Mouse (Mus musculus) heart, embryonic 11.5 days (tissue): ENCODE measurements around the gene Atp5f1. TPM values are rescaled to one million over a fixed set of nuclear protein-coding genes. Genes with fewer than 3 reads are reported as not detected.
A peak's percentile ranks its signal among the peaks of the same experiment; 100 is the strongest.

ENCODE experiments used
- ATAC-seq: fragments of 200-750 bp; cut with Nextera tagmentation; replicated peaks from 2 replicates; pipeline ENCODE4 v1.8.0; 2017; ENCODE audit warnings: moderate library complexity; ENCODE audit not compliant: insufficient number of reproducible peaks, low FRiP score, low TSS enrichment
- H3K27ac ChIP-seq: fragments of 300-500 bp; sonication (generic); 2 replicates; pipeline ENCODE4 v1.5.1; 2014; ENCODE audit warnings: mild to moderate bottlenecking, low read depth, low read length
- H3K27me3 ChIP-seq: fragments of 300-500 bp; sonication (generic); 2 replicates; pipeline ENCODE4 v1.6.1; 2014; ENCODE audit warnings: mild to moderate bottlenecking, low read length, mixed read lengths; ENCODE audit not compliant: control insufficient read depth, insufficient read depth
- H3K36me3 ChIP-seq: fragments of 300-500 bp; sonication (generic); 2 replicates; pipeline ENCODE4 v1.6.1; 2014; ENCODE audit warnings: mild to moderate bottlenecking, low read length, moderate library complexity, mixed read lengths; ENCODE audit not compliant: control insufficient read depth, insufficient read depth
- H3K4me1 ChIP-seq: fragments of 300-500 bp; sonication (generic); 2 replicates; pipeline ENCODE4 v1.6.1; 2014; ENCODE audit warnings: low read length; ENCODE audit not compliant: control insufficient read depth, insufficient read depth
- H3K4me2 ChIP-seq: fragments of 300-500 bp; sonication (generic); 2 replicates; pipeline ENCODE4 v1.6.1; 2014; ENCODE audit warnings: mild to moderate bottlenecking, moderate library complexity
- H3K4me3 ChIP-seq: fragments of 300-500 bp; sonication (generic); 2 replicates; pipeline ENCODE4 v1.5.1; 2014; ENCODE audit warnings: low read depth, low read length
- H3K9ac ChIP-seq: fragments of 300-500 bp; sonication (generic); 2 replicates; pipeline ENCODE4 v1.6.1; 2014; ENCODE audit warnings: mild to moderate bottlenecking, low read depth, low read length, moderate library complexity
- H3K9me3 ChIP-seq: fragments of 300-500 bp; sonication (generic); replicated peaks from 2 replicates; pipeline ENCODE4 v1.6.1; 2016; ENCODE audit warnings: low read length; ENCODE audit not compliant: control insufficient read depth
- WGBS: fragments of 180-500 bp; shearing (Covaris S2); extraction: QIAGEN DNeasy Blood & Tissue Kit; methylation state at CpG from one replicate; pipeline ENCODE4 v1.1.7; 2014; ENCODE audit not compliant: insufficient replicate concordance; 5-methylcytosine and 5-hydroxymethylcytosine counted together
- polyA plus RNA-seq: library from polyadenylated mRNA; unstranded; fragments of >200 nt; fragmentation: Nextera tagmentation; extraction: Ambion mirVana; gene quantifications from 2 replicates; pipeline ENCODE4 v1.2.1, GENCODE M21; 2014

Gene Atp5f1
- polyA plus RNA-seq, 1 experiment from 2014 or later: 765 TPM

- Histone ChIP-seq H3K27me3 (peaks cover 15% of the 10 kb centered on the region; the same call in 1 of the 2 replicates), H3K27ac (no peak overlapping the region), H3K4me2 (no peak overlapping the region), H3K4me1 (no peaks in the 10 kb centered on the region), H3K9ac (no peak overlapping the region), H3K4me3 (no peak overlapping the region), H3K9me3 (no peaks in the 10 kb centered on the region), H3K36me3 (no peaks in the 10 kb centered on the region)
- no peak for ATAC-seq
- WGBS: 87% methylated on average over 3 of the region's 3 CpGs
These were observed 59.2 kb downstream of the Atp5f1 start for GRCm38 (mm10) chr3:105900716-105901115.

- no peaks in the 10 kb centered on the region for H3K36me3 ChIP-seq
- WGBS: 72% methylated on average over 6 of the region's 6 CpGs
- H3K27me3 ChIP-seq: peaks cover 15% of the 10 kb centered on the region; the same call in 1 of the 2 replicates
- H3K4me3 ChIP-seq: no peak overlapping the region
- H3K9me3 ChIP-seq: no peaks in the 10 kb centered on the region
- H3K27ac ChIP-seq: no peak overlapping the region
- no peak for ATAC-seq
- H3K4me2 ChIP-seq: no peak overlapping the region
- no peaks in the 10 kb centered on the region for H3K4me1 ChIP-seq
- H3K9ac ChIP-seq: no peak overlapping the region
These were observed 59.6 kb downstream of the Atp5f1 start for GRCm38 (mm10) chr3:105900266-105900665.

- no peak overlapping the region for H3K9ac ChIP-seq
These were observed 60.3 kb downstream of the Atp5f1 start for GRCm38 (mm10) chr3:105899394-105900147.

GRCm38 (mm10) chr3:105898861-105899260, 61.0 kb downstream of the Atp5f1 start:
- H3K36me3 ChIP-seq: no peaks in the 10 kb centered on the region
- H3K9me3 ChIP-seq: no peaks in the 10 kb centered on the region
- no peak overlapping the region for H3K27ac ChIP-seq
- peaks cover 15% of the 10 kb centered on the region; the same call in 1 of the 2 replicates for H3K27me3 ChIP-seq
- peak; percentile 23; the same call in 1 of the 2 replicates for ATAC-seq
- H3K4me2 ChIP-seq: no peak overlapping the region
- peaks cover 13% of the 10 kb centered on the region for H3K4me1 ChIP-seq
- no peak overlapping the region for H3K9ac ChIP-seq
- 43% methylated on average over 11 of the region's 11 CpGs for WGBS
- no peak overlapping the region for H3K4me3 ChIP-seq

More at GRCm38 (mm10) chr3:105899394-105900147, 60.3 kb downstream of the Atp5f1 start:
- WGBS: 37% methylated on average over 8 of the region's 8 CpGs
- H3K4me3 ChIP-seq: no peak overlapping the region
- H3K4me1 ChIP-seq: peaks cover 6% of the 10 kb centered on the region
- H3K27me3 ChIP-seq: peaks cover 15% of the 10 kb centered on the region; the same call in 1 of the 2 replicates
- H3K9me3 ChIP-seq: no peaks in the 10 kb centered on the region
- H3K4me2 ChIP-seq: no peak overlapping the region
- peak; percentile 40; the same call in 1 of the 2 replicates for ATAC-seq
- H3K27ac ChIP-seq: no peak overlapping the region
- H3K36me3 ChIP-seq: no peaks in the 10 kb centered on the region

GRCm38 (mm10) chr3:105898325-105898724, 61.6 kb downstream of the Atp5f1 start:
- ATAC-seq: no peak
- Histone ChIP-seq H3K9me3 (no peaks in the 10 kb centered on the region), H3K36me3 (no peaks in the 10 kb centered on the region), H3K4me1 (peaks cover 15% of the 10 kb centered on the region), H3K9ac (no peak overlapping the region), H3K27me3 (peaks cover 15% of the 10 kb centered on the region; the same call in 1 of the 2 replicates), H3K4me2 (no peak overlapping the region), H3K4me3 (no peak overlapping the region), H3K27ac (no peak overlapping the region)
- 82% methylated on average over 2 of the region's 2 CpGs for WGBS

- H3K9me3 ChIP-seq: no peaks in the 10 kb centered on the region
- no peak overlapping the region for H3K27ac ChIP-seq
- H3K4me3 ChIP-seq: no peak overlapping the region
- ATAC-seq: no peak
- 76% methylated on average over 3 of the region's 3 CpGs for WGBS
- H3K27me3 ChIP-seq: peaks cover 8% of the 10 kb centered on the region; the same call in 1 of the 2 replicates
- H3K4me1 ChIP-seq: peaks cover 26% of the 10 kb centered on the region
- no peak overlapping the region for H3K9ac ChIP-seq
- no peak overlapping the region for H3K4me2 ChIP-seq
- H3K36me3 ChIP-seq: no peaks in the 10 kb centered on the region
These were observed 63.1 kb downstream of the Atp5f1 start for GRCm38 (mm10) chr3:105896811-105897210.

- Histone ChIP-seq H3K27ac (peak overlapping the region; percentile 60), H3K9ac (no peak overlapping the region), H3K9me3 (no peaks in the 10 kb centered on the region), H3K4me2 (peak overlapping the region; percentile 1; the same call in 1 of the 2 replicates), H3K4me1 (peaks cover 28% of the 10 kb centered on the region), H3K27me3 (no peaks in the 10 kb centered on the region), H3K4me3 (no peak overlapping the region), H3K36me3 (no peaks in the 10 kb centered on the region)
- peak; percentile 64 for ATAC-seq
- 58% methylated on average over 23 of the region's 23 CpGs for WGBS
These were observed 65.0 kb downstream of the Atp5f1 start for GRCm38 (mm10) chr3:105894601-105895592.

- peaks cover 28% of the 10 kb centered on the region for H3K4me1 ChIP-seq
- no peak overlapping the region for H3K4me2 ChIP-seq
- no peak for ATAC-seq
- WGBS: 44% methylated on average over 6 of the region's 6 CpGs
- H3K9ac ChIP-seq: no peak overlapping the region
- no peak overlapping the region for H3K4me3 ChIP-seq
- H3K27ac ChIP-seq: no peak overlapping the region
- H3K9me3 ChIP-seq: no peaks in the 10 kb centered on the region
- H3K36me3 ChIP-seq: no peaks in the 10 kb centered on the region
- no peaks in the 10 kb centered on the region for H3K27me3 ChIP-seq
These were observed 65.9 kb downstream of the Atp5f1 start for GRCm38 (mm10) chr3:105893941-105894391.
